Mouse (Mus musculus) bone marrow macrophage, adult 2 months (primary cell): ENCODE data around the gene Gpr88. TPM values are rescaled to one million over a fixed set of nuclear protein-coding genes. Genes with fewer than 3 reads are reported as not detected.

ENCODE experiments used
- H3K27ac ChIP-seq: 2 replicates; pipeline ENCODE4 v1.5.1; 2012; ENCODE audit warnings: low read depth, low read length; ENCODE audit not compliant: insufficient read depth
- H3K4me1 ChIP-seq: 2 replicates; pipeline ENCODE4 v1.6.1; 2012; ENCODE audit warnings: low read length; ENCODE audit not compliant: control insufficient read depth, insufficient read depth
- H3K4me3 ChIP-seq: 2 replicates; pipeline ENCODE4 v1.5.1; 2012; ENCODE audit warnings: mild to moderate bottlenecking, low read length, moderate library complexity; ENCODE audit not compliant: insufficient read depth
- CTCF ChIP-seq: IDR thresholded peaks from 2 replicates; pipeline ENCODE4 v1.5.1; 2012; ENCODE audit warnings: low read depth, mild to moderate bottlenecking, low read length, moderate library complexity
- POLR2A ChIP-seq: IDR thresholded peaks from 2 replicates; pipeline ENCODE4 v1.6.1; 2012; ENCODE audit warnings: mild to moderate bottlenecking, low read depth, low read length, borderline replicate concordance
- polyA plus RNA-seq: library from polyadenylated mRNA; stranded (reverse); fragments of >200 nt; gene quantifications from 2 replicates; pipeline ENCODE4 v1.2.4, GENCODE M21; 2012; ENCODE audit not compliant: missing spikeins, insufficient read depth, insufficient read length

Gpr88 gene
- polyA plus RNA-seq, 1 experiment: not detected

- no peak for TF ChIP-seq CTCF
- no peak for TF ChIP-seq POLR2A
- no peak overlapping the region for H3K4me3 ChIP-seq
- H3K4me1 ChIP-seq: no peaks in the 10 kb centered on the region
- no peak overlapping the region for H3K27ac ChIP-seq
Measured at GRCm38 (mm10) chr3:116205346-116206219, 47.7 kb downstream of the Gpr88 start.

- no peak overlapping the region for H3K4me3 ChIP-seq
- H3K4me1 ChIP-seq: no peaks in the 10 kb centered on the region
- TF ChIP-seq CTCF: no peak
- TF ChIP-seq POLR2A: no peak
- H3K27ac ChIP-seq: no peak overlapping the region
Measured at GRCm38 (mm10) chr3:116204643-116205042, 48.7 kb downstream of the Gpr88 start.

- Histone ChIP-seq H3K4me1 (no peaks in the 10 kb centered on the region), H3K4me3 (no peak overlapping the region)
Measured at GRCm38 (mm10) chr3:116203942-116204341, 49.4 kb downstream of the Gpr88 start.

GRCm38 (mm10) chr3:116200060-116200459, 53.2 kb downstream of the Gpr88 start:
- TF ChIP-seq CTCF: no peak
- TF ChIP-seq POLR2A: no peak
- H3K27ac ChIP-seq: no peak overlapping the region
- H3K4me1 ChIP-seq: no peaks in the 10 kb centered on the region

More at GRCm38 (mm10) chr3:116203942-116204341, 49.4 kb downstream of the Gpr88 start:
- TF ChIP-seq CTCF (no peak), POLR2A (no peak)
- no peak overlapping the region for H3K27ac ChIP-seq

More at GRCm38 (mm10) chr3:116200060-116200459, 53.2 kb downstream of the Gpr88 start:
- H3K4me3 ChIP-seq: no peak overlapping the region

Other genes with a start within 250 kb of the Gpr88 start
- 33.3 and 38.7 TPM in 2 replicates for gene Slc30a7, start 246.1 kb downstream of the Gpr88 start, polyA plus RNA-seq
- 9.0 and 9.8 TPM in 2 replicates for gene Extl2, start 246.0 kb downstream of the Gpr88 start, polyA plus RNA-seq
- gene Vcam1, start 123.8 kb downstream of the Gpr88 start, polyA plus RNA-seq: 1.1 and 1.3 TPM in 2 replicates
- 4.9 and 6.1 TPM in 2 replicates for gene Cdc14a, start 170.5 kb upstream of the Gpr88 start, polyA plus RNA-seq